Mouse (Mus musculus) thymus, adult 18-20 months (tissue): ENCODE measurements around the gene P2rx3.

ENCODE experiments used
- DNase-seq, 2 experiments: peaks; one replicate each; pipeline ENCODE4 v3.0.0; 2022; ENCODE audit warnings: mixed read lengths in 2 of 2

P2rx3 gene

GRCm38 (mm10) chr2:85037047-85038026 is at the start of gene P2rx3, which contains the start of gene Ssrp1:
Gene P2rx3, minus strand, starts transcription at chr2:85037462.
Gene Ssrp1, plus strand, starts transcription at chr2:85037234.
- peak; percentile 78 to 85 for DNase-seq

- DNase-seq, result no peak
Observed at GRCm38 (mm10) chr2:85073751-85074150, 36.5 kb upstream of the P2rx3 start.

DNA sequence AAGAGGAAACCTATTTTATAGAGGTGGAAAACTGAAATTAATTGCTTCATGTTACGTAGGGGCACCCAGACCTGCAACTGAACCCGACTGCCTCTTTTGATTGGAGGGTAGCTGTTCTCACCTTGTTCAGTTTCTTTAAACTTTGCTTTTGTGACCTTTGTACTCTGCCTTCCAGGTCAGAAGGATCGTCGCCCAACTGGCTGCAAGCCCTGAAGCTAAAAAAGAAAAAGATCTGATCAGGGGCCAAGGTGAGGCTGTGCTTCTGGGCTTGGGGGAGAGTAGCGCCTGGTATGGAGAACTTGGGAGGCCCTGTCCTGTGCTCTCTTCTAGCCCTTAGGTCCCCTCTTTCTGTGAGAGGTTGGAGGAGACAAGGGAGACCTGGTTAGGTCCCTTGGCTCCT is 34.7 kb upstream of the P2rx3 start:
- DNase-seq, result no peak

GRCm38 (mm10) chr2:85070086-85070485 is 32.8 kb upstream of the P2rx3 start:
- no peak for DNase-seq

DNA sequence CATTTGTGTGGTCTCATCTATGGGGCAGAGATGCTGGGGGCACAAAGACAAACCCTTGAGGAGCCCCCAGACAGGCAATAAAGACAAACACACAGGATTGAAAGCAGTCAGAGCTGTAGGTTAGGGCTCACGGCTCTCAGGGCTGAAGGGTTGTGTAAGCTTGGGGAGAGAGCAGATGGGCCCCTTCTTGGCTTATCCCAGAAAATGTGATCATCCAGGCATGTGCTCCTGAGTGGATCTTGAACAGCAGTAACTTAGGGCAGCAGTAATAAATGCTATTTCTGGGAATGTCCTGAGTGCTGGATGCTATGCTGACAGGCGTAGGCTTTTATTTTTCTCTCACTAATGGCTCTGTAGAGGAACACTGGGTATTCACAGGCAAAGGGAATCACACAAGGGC is 31.4 kb upstream of the P2rx3 start:
- no peak for DNase-seq

GRCm38 (mm10) chr2:85067903-85068625 is 30.8 kb upstream of the P2rx3 start:
- no peak for DNase-seq

DNA sequence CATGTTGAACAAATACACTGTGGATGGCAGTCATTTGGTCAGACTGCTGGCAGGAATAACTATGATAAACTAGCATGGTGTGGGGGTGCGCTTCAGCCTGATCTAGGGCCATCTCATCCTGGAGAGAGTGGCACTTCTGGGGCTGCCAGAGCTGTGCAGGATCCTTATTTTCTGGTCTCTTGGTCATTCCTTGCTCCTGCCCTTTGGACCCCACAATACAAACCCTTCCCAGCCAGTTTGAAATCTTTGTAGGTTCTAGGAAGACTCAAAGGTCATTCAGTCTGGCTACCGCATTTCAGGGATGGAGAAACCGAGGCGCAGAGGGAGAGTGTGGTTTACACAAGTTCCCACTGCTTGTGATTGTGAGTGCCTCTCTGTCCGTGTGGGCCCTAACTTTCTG is 29.7 kb upstream of the P2rx3 start:
- no peak for DNase-seq

GRCm38 (mm10) chr2:85065141-85065875 is 28.0 kb upstream of the P2rx3 start:
- DNase-seq, result no peak

DNA sequence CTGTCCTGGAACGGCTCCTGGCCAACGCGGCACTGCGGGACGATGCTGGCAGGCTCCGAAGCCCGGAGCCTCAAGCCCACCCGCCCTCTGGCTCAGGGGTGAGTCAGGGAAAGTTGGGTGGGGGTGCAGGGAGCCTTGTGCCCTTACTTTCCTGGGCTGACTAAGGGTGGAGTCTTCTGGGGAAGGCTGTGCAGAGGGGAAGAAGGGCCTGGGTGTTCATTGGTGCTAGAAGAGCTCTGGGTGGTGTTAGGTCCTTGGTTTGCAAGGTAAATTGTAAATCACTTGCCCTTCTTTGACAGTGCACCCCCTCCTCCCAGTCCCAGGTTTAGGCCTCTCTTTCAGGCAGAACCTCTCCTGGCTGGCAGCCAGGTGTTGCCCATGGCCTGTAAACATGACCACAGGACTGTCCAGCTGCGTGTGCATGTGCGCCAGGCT is 23.9 kb upstream of the P2rx3 start:
- no peak for DNase-seq

GRCm38 (mm10) chr2:85060591-85061060 is 23.4 kb upstream of the P2rx3 start:
- peak in 1 of 2 experiments; percentile 40 for DNase-seq

DNA sequence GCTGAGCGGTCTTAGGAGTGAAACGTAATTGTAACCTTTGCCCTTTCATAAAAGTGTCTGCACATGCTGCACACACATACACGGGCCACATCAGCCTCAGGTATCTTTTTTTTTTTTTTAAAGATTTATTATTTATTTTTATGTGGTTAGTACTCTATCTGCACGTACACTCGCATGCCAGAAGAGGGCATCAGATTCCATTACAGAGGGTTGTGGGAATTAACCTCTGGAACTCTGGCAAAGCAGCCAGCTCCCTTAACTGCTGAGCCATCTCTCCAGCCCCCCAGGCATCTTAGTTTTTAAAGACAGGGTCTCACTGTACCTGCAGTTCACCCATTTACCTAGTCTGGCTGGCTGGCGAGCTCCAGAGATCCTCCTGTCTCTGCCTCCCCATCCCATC is 22.4 kb upstream of the P2rx3 start:
- DNase-seq, result no peak

DNA sequence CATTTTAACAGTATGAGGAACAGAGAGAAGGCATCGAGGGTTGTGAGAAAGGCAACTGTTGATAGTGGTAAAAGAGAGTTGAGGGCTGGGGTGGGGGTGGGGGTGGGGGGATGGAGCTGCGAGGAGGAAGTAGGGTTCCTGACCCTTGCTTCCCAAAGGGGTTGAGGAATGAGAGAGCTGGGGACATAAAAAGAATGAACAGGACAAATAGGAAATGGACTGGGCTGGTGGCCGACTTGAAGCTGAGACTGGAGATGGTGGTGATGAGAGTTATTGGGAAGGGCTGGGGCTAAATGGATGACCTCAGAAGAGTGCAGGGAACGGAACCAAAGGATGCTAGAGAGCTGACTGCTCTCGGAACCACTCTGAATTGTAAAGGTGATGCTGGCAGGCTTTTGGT is 19.4 kb upstream of the P2rx3 start:
- no peak for DNase-seq

- DNase-seq, result no peak
Observed at GRCm38 (mm10) chr2:85053192-85053816, 16.0 kb upstream of the P2rx3 start.

DNA sequence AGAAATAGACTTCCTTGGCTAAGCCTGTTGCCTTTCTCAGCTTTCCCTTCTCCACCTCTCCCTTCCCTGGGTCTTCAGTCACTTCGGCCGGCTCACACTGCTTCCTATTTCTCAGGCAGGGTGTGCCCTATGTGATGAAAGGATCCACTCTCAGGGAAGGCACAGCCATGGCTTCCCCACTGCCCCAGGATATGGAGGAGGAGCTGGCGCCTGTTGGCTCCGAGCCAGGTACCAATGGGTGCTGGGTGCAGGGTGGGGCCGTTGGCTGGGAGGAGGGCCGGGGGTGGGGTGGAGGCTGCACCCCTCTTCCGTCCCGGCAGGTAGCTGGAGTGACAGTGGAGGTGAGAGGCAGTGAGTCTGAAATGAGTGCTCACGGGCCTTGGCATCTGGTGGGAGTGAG is 13.5 kb upstream of the P2rx3 start:
- DNase-seq, result no peak

GRCm38 (mm10) chr2:85050001-85050634 is 12.9 kb upstream of the P2rx3 start:
- DNase-seq, result no peak

- DNase-seq, result no peak
Observed at GRCm38 (mm10) chr2:85049277-85049676, 12.0 kb upstream of the P2rx3 start.

DNA sequence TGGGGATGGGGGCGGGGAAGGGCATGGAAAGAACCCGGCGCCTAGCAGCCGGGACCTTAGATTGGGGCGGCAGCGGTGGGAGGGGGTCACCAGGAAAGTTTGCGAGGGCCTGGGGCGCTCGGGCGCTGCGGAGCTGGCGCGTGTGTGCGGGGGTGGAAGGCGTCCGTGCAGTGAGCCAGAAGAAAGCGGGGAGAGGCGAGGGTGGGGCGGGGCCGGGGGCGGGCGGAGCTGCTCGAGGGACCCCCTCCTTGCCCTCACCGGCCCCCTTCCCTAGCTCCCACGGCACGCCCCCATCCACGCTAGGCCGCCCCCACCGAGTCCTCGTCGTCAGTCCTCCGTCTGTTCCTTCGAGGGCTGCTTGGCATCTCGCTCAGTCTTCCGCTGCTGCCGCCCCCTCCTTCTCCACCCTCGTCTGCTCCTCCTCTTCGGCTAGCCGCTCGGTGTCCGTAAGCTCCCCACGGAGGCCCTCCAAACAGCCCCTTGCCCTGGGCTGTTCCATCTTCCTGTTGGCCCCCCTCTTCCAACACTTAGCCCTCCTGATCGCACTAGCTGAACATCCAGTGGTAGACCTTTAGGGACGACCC is 11.0 kb upstream of the P2rx3 start:
- DNase-seq, result peak; percentile 60 to 65

DNA sequence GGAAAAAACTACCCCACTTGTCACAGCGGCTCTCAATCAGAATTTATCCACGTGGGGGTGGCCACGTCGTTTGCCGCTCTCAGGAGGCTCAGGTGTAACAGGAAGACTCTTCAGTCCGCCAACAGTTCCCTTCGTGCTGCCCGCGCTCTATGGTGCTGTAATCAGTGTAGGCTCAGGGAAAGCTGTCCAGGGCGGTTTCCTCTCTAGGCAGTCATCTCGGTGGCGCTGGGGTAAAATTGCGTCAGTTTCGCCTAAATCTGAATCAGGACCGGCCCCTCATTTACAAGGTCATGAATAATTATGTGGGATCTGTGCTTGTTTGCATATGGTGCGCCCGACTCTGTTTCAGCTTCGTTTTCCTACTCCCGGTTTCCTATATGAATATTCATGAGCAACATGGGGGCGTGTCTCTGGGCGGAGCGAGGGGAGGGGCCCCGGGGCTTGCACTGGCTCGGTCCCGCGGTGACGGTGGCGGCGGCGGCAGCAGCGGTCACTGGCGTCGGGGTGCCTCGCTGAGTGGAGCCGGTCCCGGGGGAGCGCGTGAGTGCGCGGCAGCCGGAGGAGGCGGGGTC is 10.4 kb upstream of the P2rx3 start, which contains the start of gene Tnks1bp1:
TSS of gene Tnks1bp1 (plus strand) at position 427 of the 572 bp plus-strand sequence.
- DNase-seq, result peak; percentile 93 to 95

DNA sequence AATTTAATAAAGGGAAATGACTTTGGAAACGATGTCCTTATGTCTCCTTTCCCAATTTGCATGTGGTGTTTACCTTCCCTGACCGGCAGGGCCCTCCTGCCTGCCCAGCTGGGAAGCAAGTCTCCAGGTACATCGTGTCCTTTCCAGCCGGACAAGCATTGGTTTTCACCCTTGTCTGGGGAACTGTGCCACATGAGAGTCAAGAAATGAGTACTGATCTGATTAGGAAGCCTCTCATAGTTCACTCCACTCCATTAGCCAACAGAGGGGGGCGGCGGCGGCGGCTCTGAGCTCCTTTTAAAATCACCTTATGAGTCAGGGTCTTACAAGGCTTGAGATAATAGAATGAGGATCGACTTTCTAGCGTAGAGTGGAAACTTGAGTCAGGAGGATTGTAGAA is 9.8 kb upstream of the P2rx3 start:
- no peak for DNase-seq

DNA sequence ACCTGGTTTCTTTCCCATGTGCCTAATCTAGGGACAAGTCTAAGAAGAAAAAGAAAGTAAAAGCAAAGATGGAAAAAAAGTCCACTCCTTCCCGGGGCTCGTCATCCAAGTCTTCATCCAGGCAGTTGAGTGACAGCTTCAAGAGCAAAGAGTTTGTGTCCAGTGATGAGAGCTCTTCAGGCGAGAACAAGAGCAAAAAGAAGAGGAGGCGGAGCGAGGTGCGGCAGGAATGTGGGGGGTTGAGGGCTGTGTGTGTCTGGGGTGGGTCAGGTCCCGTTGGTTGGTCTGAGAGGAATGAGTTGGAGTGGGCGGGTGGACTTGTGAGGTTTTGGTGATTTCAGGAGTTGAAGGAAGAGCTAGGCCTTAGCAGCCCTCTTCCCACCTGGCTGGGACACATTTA is 9.0 kb upstream of the P2rx3 start:
- DNase-seq, result no peak

DNA sequence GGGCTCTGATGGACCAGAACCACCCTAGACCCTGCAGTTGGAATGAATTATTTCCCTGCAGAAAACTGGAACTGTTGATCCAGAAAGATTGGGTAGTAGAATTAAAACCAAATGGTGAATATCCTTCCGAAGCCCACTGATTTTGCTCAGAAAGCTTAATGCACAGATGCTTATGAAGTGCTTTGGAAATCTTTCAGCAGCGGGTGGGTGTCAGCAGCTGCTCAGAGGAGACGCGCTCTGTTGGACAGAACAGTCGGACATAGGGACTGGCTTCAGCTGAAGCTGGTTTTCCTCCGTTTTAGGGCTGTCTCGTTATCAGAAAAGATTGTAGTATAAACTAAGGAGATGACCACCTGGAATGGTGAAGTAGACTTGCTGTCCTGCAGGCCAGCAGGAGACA is 6.4 kb upstream of the P2rx3 start:
- DNase-seq, result no peak
